Mouse (Mus musculus): ENCODE measurements around the gene Clybl.

- TF ChIP-seq POLR2A (IDR thresholded peaks at IDR 0.05; ENCODE audit: borderline replicate concordance, control insufficient read depth, low read depth, low read length) = no peak
- TF ChIP-seq CTCF (IDR thresholded peaks at IDR 0.05; ENCODE audit: control insufficient read depth, insufficient read depth, low read length) = no peak
Observed at GRCm38 (mm10) chr14:122136368-122136928, 45.1 kb upstream of the Clybl start.
